Mouse (Mus musculus): ENCODE data around the gene Socs4.

GRCm38 (mm10) chr14:47334819-47335218 is 58.1 kb downstream of the Socs4 start:
- no peak for TF ChIP-seq GATA1 (IDR thresholded peaks at IDR 0.05; ENCODE audit: borderline replicate concordance, low read length)
- no peak for TF ChIP-seq FLI1 (IDR thresholded peaks at IDR 0.05; ENCODE audit: low read length)

Measured in megakaryocyte, embryonic 14.5 days (primary cell).